Mouse (Mus musculus): Measurements from ENCODE around the gene Fgf9. TPM values are rescaled to one million over a fixed set of nuclear protein-coding genes. Genes with fewer than 3 reads are reported as not detected.

Fgf9 gene
- polyA plus RNA-seq (2012; rRNA removed), result 4.3 and 7.8 TPM in 2 replicates

DNA sequence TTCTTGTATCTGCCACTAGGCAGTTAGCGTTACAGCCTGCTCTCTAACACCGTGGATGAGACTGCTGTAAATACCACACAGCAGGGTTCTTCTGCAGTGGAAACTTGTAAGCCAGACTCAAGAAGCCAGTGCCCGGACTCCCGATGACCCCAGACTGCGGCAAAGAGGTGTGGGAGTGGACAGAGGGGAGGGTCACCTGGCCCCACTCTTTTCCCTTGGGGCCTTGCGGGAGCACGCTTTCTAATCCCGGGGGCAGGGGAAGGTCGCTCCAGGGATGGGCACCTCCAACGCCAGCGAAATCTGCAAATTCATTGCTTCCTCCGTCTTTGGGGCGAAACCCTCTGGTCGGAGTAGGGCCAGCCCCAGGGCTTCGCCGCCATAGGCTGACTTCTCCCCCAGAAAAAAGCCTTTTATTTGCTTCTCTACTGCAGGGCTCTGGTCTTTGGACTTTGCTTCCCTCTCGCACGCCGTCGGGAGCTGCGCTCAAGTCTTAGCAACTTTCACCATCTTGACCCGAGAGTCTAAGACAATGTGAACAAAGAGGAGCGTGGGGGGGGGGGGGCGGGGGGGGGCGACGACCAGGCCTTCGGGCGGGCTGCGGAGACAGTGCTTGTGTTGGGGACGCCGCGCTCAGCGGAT, at the start of gene Fgf9:
TSS of gene Fgf9 (plus strand) at position 67 of the 639 bp plus-strand sequence.
- TF ChIP-seq CTCF (IDR thresholded peaks at IDR 0.05; ENCODE audit: borderline replicate concordance, extremely low read depth, insufficient read depth, insufficient read length), result no peak
- no peak for TF ChIP-seq POLR2A (IDR thresholded peaks at IDR 0.05; ENCODE audit: borderline replicate concordance, extremely low read depth, insufficient read depth, insufficient read length, poor library complexity, severe bottlenecking)
- DNase-seq (ENCODE audit: low read depth), result peak; percentile 63

DNA sequence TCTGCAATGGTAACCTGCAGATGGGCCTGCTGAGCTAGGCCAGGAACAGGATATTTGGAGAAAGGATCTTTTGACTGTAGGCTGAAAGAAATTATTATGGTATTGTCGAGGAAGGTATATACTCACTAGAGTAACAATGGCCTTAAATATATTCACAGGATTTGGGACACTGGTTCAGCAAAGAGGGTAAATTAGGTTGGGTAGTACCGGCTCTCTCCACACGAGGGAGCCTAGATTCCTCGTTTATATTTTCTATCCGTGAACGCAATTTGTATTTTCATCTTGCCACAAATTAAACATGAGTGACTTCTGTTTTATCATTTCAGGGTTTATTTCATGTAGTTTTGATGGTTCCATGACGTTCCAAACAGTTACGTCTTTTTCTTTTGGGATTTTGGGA, 35.8 kb upstream of the Fgf9 start:
- peak; percentile 66 for DNase-seq (ENCODE audit: low read depth)
- TF ChIP-seq CTCF (IDR thresholded peaks at IDR 0.05; ENCODE audit: borderline replicate concordance, extremely low read depth, insufficient read depth, insufficient read length) (peak; percentile 71; the same call in 1 of the 2 replicates), POLR2A (IDR thresholded peaks at IDR 0.05; ENCODE audit: borderline replicate concordance, extremely low read depth, insufficient read depth, insufficient read length, poor library complexity, severe bottlenecking) (no peak)

DNA sequence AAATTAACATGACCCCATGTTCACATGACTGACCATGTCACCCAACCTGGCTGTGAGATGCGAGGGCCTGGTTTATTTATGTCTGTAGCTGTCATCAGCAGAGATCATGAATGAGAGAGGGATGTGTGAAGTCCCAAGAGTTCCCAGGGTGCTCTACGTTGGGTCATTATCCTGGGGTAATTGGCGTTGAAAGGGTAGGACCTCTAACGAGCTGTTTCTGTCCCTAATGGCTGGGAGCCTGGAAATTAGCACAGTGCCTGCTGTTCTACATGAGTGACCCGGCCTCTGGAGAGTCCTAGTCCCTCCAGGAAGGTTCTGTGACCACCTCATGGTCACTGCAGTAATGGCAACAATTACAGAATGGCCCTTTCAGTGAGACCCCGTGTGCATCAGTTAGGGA, 34.2 kb upstream of the Fgf9 start:
- TF ChIP-seq CTCF (IDR thresholded peaks at IDR 0.05; ENCODE audit: borderline replicate concordance, extremely low read depth, insufficient read depth, insufficient read length) (no peak), POLR2A (IDR thresholded peaks at IDR 0.05; ENCODE audit: borderline replicate concordance, extremely low read depth, insufficient read depth, insufficient read length, poor library complexity, severe bottlenecking) (no peak)
- peak; percentile 68 for DNase-seq (ENCODE audit: low read depth)

- no peak for TF ChIP-seq CTCF (IDR thresholded peaks at IDR 0.05; ENCODE audit: borderline replicate concordance, extremely low read depth, insufficient read depth, insufficient read length)
- no peak for DNase-seq (ENCODE audit: low read depth)
Measured at GRCm38 (mm10) chr14:58046639-58047284, 23.6 kb upstream of the Fgf9 start.

- no peak for DNase-seq (ENCODE audit: low read depth)
Measured at GRCm38 (mm10) chr14:58050691-58051090, 19.7 kb upstream of the Fgf9 start.

GRCm38 (mm10) chr14:58067586-58067985, 2.8 kb upstream of the Fgf9 start:
- peak; percentile 23 for DNase-seq (ENCODE audit: low read depth)

More at GRCm38 (mm10) chr14:58050691-58051090, 19.7 kb upstream of the Fgf9 start:
- TF ChIP-seq CTCF (IDR thresholded peaks at IDR 0.05; ENCODE audit: borderline replicate concordance, extremely low read depth, insufficient read depth, insufficient read length) (no peak), POLR2A (IDR thresholded peaks at IDR 0.05; ENCODE audit: borderline replicate concordance, extremely low read depth, insufficient read depth, insufficient read length, poor library complexity, severe bottlenecking) (no peak)

GRCm38 (mm10) chr14:58068641-58069040, 1.7 kb upstream of the Fgf9 start:
- no peak for TF ChIP-seq CTCF (IDR thresholded peaks at IDR 0.05; ENCODE audit: borderline replicate concordance, extremely low read depth, insufficient read depth, insufficient read length)
- no peak for TF ChIP-seq POLR2A (IDR thresholded peaks at IDR 0.05; ENCODE audit: borderline replicate concordance, extremely low read depth, insufficient read depth, insufficient read length, poor library complexity, severe bottlenecking)
- no peak for DNase-seq (ENCODE audit: low read depth)

More at GRCm38 (mm10) chr14:58067586-58067985, 2.8 kb upstream of the Fgf9 start:
- TF ChIP-seq CTCF (IDR thresholded peaks at IDR 0.05; ENCODE audit: borderline replicate concordance, extremely low read depth, insufficient read depth, insufficient read length), result no peak
- no peak for TF ChIP-seq POLR2A (IDR thresholded peaks at IDR 0.05; ENCODE audit: borderline replicate concordance, extremely low read depth, insufficient read depth, insufficient read length, poor library complexity, severe bottlenecking)

DNA sequence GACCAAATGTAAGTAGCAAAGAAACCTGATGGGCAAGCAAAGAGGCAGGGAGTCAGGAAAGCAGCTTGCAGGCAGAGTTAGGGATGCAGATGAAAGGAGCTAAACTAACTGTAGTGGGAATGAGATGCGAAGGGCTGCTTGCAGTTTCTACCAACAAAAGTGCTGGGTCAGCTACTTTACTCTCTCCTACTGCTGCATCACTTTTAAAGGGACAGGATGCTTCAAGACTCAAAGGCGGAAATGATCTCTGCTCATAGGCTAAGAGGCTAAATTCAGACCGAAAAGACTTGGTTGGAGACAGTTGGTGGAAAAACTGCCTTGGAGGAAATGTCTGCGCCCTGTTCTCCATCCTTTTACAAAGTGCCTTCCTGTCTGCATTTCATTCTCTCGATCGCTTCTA, 420 bp upstream of the Fgf9 start:
- peak; percentile 58 for DNase-seq (ENCODE audit: low read depth)

DNA sequence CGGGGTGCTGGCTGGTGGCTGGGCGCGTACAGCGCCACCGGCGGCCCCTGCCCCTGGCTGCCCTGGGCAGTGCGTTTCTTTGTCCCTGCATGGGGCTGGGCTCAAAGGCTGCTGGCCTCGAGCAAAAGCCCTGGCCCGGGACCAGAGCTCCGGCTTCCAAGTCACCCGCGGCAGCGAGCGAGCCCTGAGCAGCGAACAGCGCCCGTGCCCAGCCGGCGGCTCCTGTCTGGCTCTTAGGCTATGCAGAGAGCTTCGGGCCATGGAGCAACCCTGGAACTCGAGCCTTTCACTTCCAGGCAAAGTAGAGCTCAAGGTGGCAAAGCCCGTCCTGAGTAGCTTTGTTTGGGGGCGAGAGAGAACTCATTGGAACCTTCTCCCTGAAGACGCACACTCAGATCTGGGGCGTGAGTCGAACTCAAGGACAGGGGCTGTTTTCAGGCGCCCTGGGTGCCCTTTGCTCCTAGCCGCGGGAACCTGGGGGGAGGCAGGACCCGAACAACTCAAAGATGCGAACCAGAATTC, 834 bp downstream of the Fgf9 start:
- peak; percentile 63 for DNase-seq (ENCODE audit: low read depth)
- TF ChIP-seq POLR2A (IDR thresholded peaks at IDR 0.05; ENCODE audit: borderline replicate concordance, extremely low read depth, insufficient read depth, insufficient read length, poor library complexity, severe bottlenecking) (no peak), CTCF (IDR thresholded peaks at IDR 0.05; ENCODE audit: borderline replicate concordance, extremely low read depth, insufficient read depth, insufficient read length) (no peak)

More for the DNA sequence above, 420 bp upstream of the Fgf9 start:
- no peak for TF ChIP-seq CTCF (IDR thresholded peaks at IDR 0.05; ENCODE audit: borderline replicate concordance, extremely low read depth, insufficient read depth, insufficient read length)
- TF ChIP-seq POLR2A (IDR thresholded peaks at IDR 0.05; ENCODE audit: borderline replicate concordance, extremely low read depth, insufficient read depth, insufficient read length, poor library complexity, severe bottlenecking), result no peak

GRCm38 (mm10) chr14:58071830-58072770, 1.8 kb downstream of the Fgf9 start:
- TF ChIP-seq CTCF (IDR thresholded peaks at IDR 0.05; ENCODE audit: borderline replicate concordance, extremely low read depth, insufficient read depth, insufficient read length) (no peak), POLR2A (IDR thresholded peaks at IDR 0.05; ENCODE audit: borderline replicate concordance, extremely low read depth, insufficient read depth, insufficient read length, poor library complexity, severe bottlenecking) (no peak)

More at GRCm38 (mm10) chr14:58071830-58072770, 1.8 kb downstream of the Fgf9 start:
- DNase-seq (ENCODE audit: low read depth), result peak; percentile 94
